Comparison of ENCODE assay signal across 8 mouse cellular contexts in the genomic region with DNA sequence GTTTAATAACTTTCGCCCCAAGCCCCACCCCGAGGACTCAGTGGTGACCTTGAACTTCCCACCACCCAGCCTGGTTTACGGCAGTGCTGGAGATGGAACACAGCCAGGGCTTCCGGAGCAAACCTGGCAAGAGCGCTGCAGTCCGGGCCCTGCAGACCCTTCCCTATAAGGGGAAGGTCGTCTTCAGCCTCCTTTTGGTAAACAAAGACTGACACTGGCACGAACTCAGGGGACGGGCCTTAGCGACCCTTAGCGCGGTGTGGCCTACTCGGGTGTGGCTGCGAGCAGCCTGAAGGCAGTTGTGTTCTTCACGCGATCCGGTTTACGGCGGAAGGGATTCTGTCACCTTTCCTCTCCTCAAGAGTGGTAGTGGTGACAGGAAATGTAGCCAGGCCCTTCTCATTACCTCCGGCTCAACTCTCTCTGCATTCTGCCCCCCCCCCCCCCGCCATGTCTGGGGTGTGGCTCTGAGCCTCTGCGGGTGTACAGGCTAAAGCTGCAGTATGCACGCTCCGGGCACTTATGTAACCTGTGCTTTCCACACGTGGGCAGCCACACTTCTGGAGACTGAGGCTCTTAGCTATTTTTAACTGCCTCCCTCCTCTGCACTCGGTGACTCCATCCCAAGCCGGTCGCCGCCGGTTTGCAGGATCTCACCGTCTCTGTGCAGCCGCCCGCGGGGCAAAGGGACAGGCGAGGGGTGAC. TPM values are rescaled to one million over a fixed set of nuclear protein-coding genes. Genes with fewer than 3 reads are reported as not detected.
A peak's percentile ranks its signal among the peaks of the same experiment; 100 is the strongest.
DNase-seq lines count a peak whose midpoint lies in the region; ATAC-seq and TF ChIP-seq lines count a peak whose summit lies in the region.

Gene Mpc1 (plus strand): TSS at position 84 of the 705 bp plus-strand sequence.

- TF ChIP-seq CTCF in hindbrain, postnatal 0 days (IDR thresholded peaks at IDR 0.05; ENCODE audit: low read depth): no peak

- H3K9me3 ChIP-seq in hindbrain, postnatal 0 days (ENCODE audit: low read length): no peaks in the 10 kb centered on the region

- 2% methylated on average over 34 of the region's 35 CpGs for WGBS in hindbrain, postnatal 0 days

- H3K9ac ChIP-seq in hindbrain, postnatal 0 days (replicated peaks; ENCODE audit: low read length): peak within 1 kb of the TSS; percentile 94

- H3K27me3 ChIP-seq in hindbrain, postnatal 0 days (ENCODE audit: insufficient read depth, low read length): no peaks in the 10 kb centered on the region

- no peaks in the 10 kb centered on the region for H3K4me1 ChIP-seq in hindbrain, postnatal 0 days (ENCODE audit: insufficient read depth, low read length)

- peak; percentile 49 for ATAC-seq in common myeloid progenitor, adult 5-6 weeks (replicated peaks; ENCODE audit: low read depth, poor library complexity, severe bottlenecking)
- peak; percentile 83 for ATAC-seq in hindbrain, postnatal 0 days

- no peaks in the 10 kb centered on the region for H3K36me3 ChIP-seq in hindbrain, postnatal 0 days (ENCODE audit: insufficient read depth, low read length)

- H3K4me3 ChIP-seq in hindbrain, postnatal 0 days (ENCODE audit: low read length): peak within 1 kb of the TSS; percentile 89

- peak; percentile 87 for DNase-seq in adipocyte (ENCODE audit: low spot score)
- DNase-seq in gastrocnemius, adult 8-10 months (ENCODE audit: low spot score in 2 of 2): peak; percentile 79 to 90
- peak; percentile 77 for DNase-seq in hindbrain, postnatal 0 days (ENCODE audit: low spot score)
- DNase-seq in left cerebral cortex, adult 18-20 months (ENCODE audit: low spot score in 2 of 2): peak; percentile 89 to 94
- peak; percentile 68 to 81 for DNase-seq in lung, postnatal 4 days
- peak; percentile 91 to 92 for DNase-seq in right cerebral cortex, adult 2 months (ENCODE audit: low spot score in 2 of 2)
- DNase-seq in urinary bladder, postnatal 25 days (ENCODE audit: low spot score): peak; percentile 56

- peak within 1 kb of the TSS; percentile 90 for H3K4me2 ChIP-seq in hindbrain, postnatal 0 days (ENCODE audit: low read depth, low read length)

- peak within 1 kb of the TSS; percentile 99 for H3K27ac ChIP-seq in hindbrain, postnatal 0 days

RNA-seq across cellular contexts. Expression of gene Mpc1, which starts in this region (rescaled TPM):
- 113 TPM in 2 replicates for total RNA-seq in common myeloid progenitor, adult 5-6 weeks (2017)
- 100 to 1,000 TPM; 425 to 485 (median 461) TPM for total RNA-seq in gastrocnemius, adult 8-10 months (2022)
- total RNA-seq in hindbrain, postnatal 0 days (2014; rRNA removed): 485 and 522 TPM in 2 replicates
- polyA plus RNA-seq in hindbrain, postnatal 0 days (2015; fragmentation: Nextera tagmentation; extraction: Ambion mirVana): 608 and 645 TPM in 2 replicates
- 100 to 1,000 TPM; 161 to 169 TPM for total RNA-seq in left cerebral cortex, adult 18-20 months (2021)

Comparison
In these comparisons a context has a peak if more than half of its experiments do, and no peak if none do; other contexts are left out.
1. Peak in every context shown above with its lines: DNase-seq, ATAC-seq, H3K4me3 ChIP-seq and H3K27ac ChIP-seq.